Mouse (Mus musculus) heart, adult 11 months (tissue): ENCODE results near the gene Sgpp2.
A peak's percentile ranks its signal among the peaks of the same experiment; 100 is the strongest.

Experiments used
- DNase-seq: peaks from one replicate; pipeline ENCODE4 v3.0.0; 2022

The Sgpp2 gene

GRCm38 (mm10) chr1:78310021-78310752 lies at the start of gene Sgpp2:
Sgpp2 (plus strand) TSS chr1:78310345.
- DNase-seq: peak; percentile 82

DNA sequence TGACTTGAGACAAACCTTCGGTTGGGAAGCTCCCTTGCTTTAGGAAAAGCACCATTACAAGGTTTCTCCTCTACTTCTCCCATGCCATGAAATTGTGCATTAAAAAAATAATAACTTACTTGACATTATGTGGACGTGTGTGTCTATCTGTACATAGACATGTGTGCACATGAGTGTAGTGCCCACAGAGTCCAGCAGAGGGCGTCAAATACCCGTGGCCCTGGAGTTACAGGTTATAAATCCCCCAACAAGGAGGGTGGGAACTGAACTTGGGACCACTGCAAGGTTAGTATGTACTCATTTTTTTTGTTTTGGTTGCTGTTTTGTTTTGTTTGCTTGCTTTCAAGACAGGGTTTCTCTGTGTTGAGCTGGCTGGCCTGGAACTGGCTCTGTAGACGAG lies 42.6 kb upstream of the Sgpp2 start:
- no peak for DNase-seq

- peak; percentile 59 for DNase-seq
Measured at GRCm38 (mm10) chr1:78272915-78273314, 37.2 kb upstream of the Sgpp2 start.

GRCm38 (mm10) chr1:78279128-78279527 lies 31.0 kb upstream of the Sgpp2 start:
- DNase-seq: peak; percentile 63

GRCm38 (mm10) chr1:78292397-78292796 lies 17.7 kb upstream of the Sgpp2 start:
- DNase-seq: peak; percentile 23

- no peak for DNase-seq
Measured at GRCm38 (mm10) chr1:78299670-78300225, 10.4 kb upstream of the Sgpp2 start.

DNA sequence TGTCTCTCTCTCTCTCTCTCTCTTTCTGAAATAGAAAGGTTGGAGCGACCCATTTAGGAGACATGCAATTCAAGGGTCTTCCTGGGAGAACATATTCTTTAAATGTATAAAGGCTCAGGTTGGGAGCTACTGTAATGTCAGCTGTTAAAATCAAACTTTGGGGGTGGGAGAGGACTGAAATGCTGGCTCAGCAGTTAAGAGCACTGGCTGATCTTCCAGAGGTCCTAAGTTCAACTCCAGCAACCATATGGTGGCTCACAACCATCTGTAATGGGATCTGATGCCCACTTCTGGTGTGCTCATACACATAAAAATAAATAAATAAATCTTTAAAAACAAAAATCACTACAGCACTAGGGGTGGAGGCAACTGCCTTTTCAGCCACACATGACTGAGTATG lies 1.5 kb upstream of the Sgpp2 start:
- no peak for DNase-seq

GRCm38 (mm10) chr1:78309280-78309679 lies 865 bp upstream of the Sgpp2 start:
- no peak for DNase-seq

GRCm38 (mm10) chr1:78310861-78311341 lies 756 bp downstream of the Sgpp2 start:
- peak; percentile 80 for DNase-seq

- peak; percentile 39 for DNase-seq
Measured at GRCm38 (mm10) chr1:78311482-78311881, 1.3 kb downstream of the Sgpp2 start.

DNA sequence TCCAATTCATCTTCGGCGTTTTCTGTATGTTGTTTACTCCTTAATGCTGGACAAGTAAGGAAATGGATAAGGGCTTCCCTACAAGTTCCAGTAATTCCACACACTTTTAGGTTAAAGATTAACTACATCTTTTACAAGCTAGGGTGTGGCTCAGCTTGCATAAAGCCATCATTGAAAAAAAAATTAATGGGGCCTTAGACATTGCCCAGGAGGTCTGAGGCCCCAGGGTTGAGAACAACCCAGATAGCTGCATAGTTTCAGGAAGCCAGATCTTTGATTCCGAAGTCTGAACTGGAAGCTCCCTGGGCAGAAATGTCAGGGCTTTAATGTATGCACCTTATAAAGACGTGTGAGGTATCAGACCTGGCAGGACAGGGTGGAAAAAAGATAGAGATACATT lies 2.8 kb downstream of the Sgpp2 start:
- DNase-seq: peak; percentile 30

- DNase-seq: peak; percentile 57
Measured at GRCm38 (mm10) chr1:78313961-78314360, 3.8 kb downstream of the Sgpp2 start.

DNA sequence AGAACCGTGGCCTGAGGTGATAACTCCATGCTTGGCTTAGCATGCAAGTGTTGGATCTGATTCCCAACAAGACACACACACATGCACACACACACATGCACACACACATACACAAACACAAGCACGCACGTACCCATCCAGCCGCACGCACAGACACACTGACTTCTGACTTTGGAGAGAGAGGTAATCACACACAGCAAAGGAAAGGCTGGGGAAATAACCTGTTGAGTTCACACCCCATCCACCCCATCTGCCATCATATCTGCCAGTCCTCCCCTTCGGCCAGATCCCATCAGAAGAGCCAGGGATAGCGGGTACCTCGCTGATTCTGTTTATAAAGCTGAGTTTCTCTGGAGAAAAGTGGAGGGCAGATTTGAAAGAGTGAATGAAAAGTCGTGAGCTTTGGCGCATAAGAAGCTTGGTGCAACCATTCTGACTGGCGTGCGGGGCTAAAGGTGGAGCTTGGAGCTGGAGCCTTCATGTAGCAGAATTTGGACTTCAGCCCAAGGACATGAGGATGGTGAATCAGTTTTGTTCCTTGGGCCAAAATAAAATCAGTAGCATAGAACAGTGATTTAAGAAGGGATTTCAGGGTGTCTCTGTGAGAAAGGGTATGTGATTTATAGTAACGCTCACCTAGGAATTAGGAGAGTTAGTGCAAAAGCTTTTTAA lies 8.1 kb downstream of the Sgpp2 start:
- DNase-seq: peak; percentile 75

DNA sequence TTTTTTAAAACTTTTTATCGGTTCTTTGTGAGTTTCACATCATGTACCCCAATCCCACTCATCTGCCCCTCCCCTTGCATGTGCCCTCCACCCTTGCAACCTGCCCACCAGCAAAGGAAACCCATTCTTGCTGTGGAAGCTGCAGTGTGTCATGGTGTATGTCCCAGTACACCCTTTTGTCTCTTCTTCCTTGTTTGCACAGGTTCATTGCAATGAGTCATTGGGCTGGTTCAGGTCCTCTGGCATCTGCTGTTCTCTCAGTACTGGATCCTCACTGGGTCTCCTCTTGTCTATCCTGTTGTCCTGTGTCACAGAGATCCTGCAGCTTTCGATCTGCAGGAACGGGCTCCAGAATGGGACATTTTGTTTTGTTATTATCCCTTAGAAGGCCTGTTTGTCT lies 10.1 kb downstream of the Sgpp2 start:
- peak; percentile 30 for DNase-seq

GRCm38 (mm10) chr1:78322098-78322778 lies 12.1 kb downstream of the Sgpp2 start:
- peak; percentile 72 for DNase-seq

GRCm38 (mm10) chr1:78322844-78323243 lies 12.7 kb downstream of the Sgpp2 start:
- DNase-seq: peak; percentile 49

DNA sequence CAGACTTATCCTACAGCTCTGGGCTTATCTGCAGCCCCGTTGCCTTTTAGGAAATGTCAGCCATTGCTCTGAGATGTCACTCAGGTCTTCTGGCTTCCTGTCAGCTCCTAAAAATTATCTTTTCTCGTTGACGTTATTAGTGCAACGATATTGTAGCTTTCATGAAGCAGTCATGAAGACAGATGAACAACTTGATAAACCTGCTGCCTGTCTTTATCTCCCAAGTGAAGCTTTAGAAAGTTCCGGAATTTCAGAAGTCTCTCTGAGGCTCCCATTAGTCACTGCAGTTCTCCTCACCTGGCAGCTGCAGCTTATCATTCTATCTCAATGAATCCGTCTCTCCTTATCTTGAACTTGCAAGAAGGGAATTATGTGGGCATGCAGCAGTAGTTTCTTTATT lies 13.9 kb downstream of the Sgpp2 start:
- peak; percentile 13 for DNase-seq

DNA sequence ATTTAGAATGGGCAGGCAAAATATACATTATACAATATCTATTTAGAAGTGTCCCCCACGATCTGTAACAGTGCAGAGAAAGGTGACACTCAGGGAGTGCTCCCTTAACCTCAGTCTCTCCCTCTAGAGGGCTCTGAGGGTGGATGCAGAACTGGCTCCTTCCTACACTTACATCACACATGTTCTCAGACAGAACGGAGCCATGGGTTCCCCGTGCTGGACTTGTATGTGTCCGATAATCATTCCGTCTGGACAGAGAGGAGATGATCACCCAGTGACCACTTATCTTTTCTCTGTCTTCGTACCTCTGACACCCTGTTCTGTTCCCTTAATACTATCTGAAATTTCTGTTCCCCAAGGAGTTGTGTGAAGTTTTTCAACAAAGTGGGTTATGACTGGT lies 15.7 kb downstream of the Sgpp2 start:
- peak; percentile 68 for DNase-seq

DNA sequence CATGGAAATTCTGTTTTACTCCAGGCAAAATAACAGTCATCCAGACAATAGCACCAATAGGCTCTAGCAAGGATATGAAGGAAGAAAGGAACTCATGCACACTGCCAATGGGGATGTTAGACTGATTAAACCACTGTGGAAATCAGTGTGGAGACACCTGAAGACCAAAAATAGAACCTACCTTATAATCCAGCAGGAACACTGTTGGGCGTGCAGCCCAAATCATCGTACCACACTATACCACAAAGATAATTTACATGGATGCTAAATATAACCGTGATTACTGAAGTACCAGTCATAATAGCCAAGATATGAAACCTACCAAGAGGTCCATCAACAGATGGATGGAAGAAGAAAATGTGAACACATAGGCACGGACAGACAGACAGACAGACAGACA lies 18.5 kb downstream of the Sgpp2 start:
- peak; percentile 55 for DNase-seq

- peak; percentile 43 for DNase-seq
Measured at GRCm38 (mm10) chr1:78329861-78330260, 19.7 kb downstream of the Sgpp2 start.

DNA sequence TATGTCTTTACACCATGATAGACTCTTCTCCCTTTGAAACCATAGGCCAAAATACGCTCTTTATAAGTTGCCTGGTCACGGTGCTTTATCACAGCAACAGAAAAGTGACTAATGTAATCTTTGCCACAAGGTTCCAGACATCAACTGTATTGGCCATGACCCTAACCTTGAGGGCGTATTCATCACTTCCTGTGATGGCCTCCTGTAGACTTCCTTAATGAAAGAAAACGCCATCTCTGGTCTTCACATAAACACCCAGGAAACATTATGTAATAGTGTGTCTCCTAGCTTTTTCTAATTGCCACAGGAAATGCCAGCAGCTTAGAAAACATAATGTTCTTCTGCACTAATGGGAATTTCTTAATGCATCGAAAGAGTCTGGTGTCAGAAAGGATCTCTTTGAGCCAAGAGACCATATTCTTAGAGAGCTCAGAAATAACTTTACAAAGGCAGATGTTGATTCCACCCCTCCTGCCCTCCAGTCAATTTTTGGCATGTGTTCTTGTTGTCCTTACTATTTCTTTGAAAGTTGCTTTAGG lies 20.5 kb downstream of the Sgpp2 start:
- peak; percentile 28 for DNase-seq

DNA sequence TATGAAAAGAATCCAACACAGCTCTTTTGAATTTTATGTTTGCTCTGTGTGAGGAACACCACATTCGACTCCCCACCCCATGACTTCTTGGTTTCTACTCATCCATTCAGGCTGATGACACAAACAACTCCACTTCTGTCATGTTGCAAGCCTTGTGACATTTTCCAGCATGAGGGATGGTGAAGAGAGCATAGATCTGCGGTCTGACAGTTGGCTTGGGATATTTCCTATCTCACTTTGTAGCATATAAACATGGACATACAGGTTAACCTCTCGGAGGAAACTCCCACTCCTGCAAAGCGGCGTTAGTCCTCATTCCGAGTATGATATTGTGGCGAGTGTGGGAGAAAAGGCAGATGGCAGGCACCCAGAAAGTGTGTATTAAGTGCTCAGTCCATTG lies 27.6 kb downstream of the Sgpp2 start:
- DNase-seq: peak; percentile 85

- peak; percentile 97 for DNase-seq
Measured at GRCm38 (mm10) chr1:78338212-78338611, 28.1 kb downstream of the Sgpp2 start.
